Mouse (Mus musculus): ENCODE results near the gene Tnfrsf19. TPM values are rescaled to one million over a fixed set of nuclear protein-coding genes. Genes with fewer than 3 reads are reported as not detected.

Tnfrsf19 gene
- polyA plus RNA-seq, 1 experiment from 2014 or later, result 16.7 TPM

DNA sequence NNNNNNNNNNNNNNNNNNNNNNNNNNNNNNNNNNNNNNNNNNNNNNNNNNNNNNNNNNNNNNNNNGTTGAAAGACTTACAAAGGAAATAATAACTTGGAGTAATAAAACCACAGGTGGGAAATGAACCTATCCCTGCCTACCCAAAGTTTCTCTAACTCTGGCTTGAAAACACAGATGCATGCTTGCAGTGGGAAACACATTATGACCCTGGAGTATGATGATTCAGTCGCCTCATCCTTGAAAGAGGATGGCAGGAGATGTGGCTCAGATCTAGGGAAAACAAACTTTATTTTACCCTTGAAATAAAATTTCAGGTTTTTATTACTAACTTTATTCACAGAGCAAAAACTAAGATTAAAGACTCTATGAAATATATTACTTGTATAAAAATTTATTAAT is 26.4 kb downstream of the Tnfrsf19 start:
- Histone ChIP-seq H3K27me3 (no peaks in the 10 kb centered on the region), H3K9ac (no peak overlapping the region), H3K27ac (no peak overlapping the region), H3K4me3 (no peak overlapping the region), H3K4me2 (no peak overlapping the region), H3K9me3 (replicated peaks) (no peaks in the 10 kb centered on the region), H3K4me1 (replicated peaks) (peaks cover 7% of the 10 kb centered on the region; the same call in 1 of the 2 replicates), H3K36me3 (no peaks in the 10 kb centered on the region)
- WGBS, result 93% methylated on average over 1 of the region's 1 CpGs
- no peak for ATAC-seq (replicated peaks; ENCODE audit: insufficient number of reproducible peaks, insufficient read depth, low FRiP score, low read depth)

GRCm38 (mm10) chr14:61014544-61014943 is 31.7 kb downstream of the Tnfrsf19 start:
- Histone ChIP-seq H3K27ac (no peak overlapping the region), H3K9me3 (replicated peaks) (no peaks in the 10 kb centered on the region), H3K4me2 (no peak overlapping the region), H3K27me3 (no peaks in the 10 kb centered on the region), H3K36me3 (no peaks in the 10 kb centered on the region), H3K9ac (no peak overlapping the region), H3K4me1 (replicated peaks) (peaks cover 20% of the 10 kb centered on the region), H3K4me3 (no peak overlapping the region)
- no peak for ATAC-seq (replicated peaks; ENCODE audit: insufficient number of reproducible peaks, insufficient read depth, low FRiP score, low read depth)
- WGBS, result 93% methylated on average over 15 of the region's 15 CpGs

DNA sequence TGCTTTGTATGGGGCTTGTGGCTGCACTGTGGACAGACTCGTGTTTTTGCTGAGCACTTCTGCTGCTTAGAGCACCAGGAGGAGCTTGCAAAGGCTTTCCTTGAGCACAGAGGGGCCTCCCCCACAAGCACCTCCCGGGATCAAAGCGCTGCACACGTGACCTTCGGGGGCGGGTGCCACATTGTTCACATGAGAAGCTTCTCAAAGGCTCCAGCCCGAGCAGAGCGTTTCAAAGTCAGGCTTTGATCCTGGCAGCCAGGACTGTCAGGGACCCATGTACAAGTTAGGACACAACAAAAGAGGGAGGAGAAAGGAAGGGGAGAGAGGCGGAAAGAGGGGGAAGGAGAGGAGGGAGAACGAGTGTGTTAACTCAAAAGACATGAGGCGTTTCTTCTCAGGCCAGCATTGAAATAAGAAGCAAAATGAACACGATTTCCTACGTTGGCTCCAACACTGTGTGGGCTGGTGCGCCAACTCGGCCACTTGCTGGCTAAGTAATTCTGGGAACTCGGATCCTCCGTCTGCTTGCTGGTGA is 33.8 kb downstream of the Tnfrsf19 start:
- 1% methylated on average over 17 of the region's 17 CpGs for WGBS
- H3K27me3 ChIP-seq, result no peaks in the 10 kb centered on the region
- peak overlapping the region; percentile 67 for H3K4me2 ChIP-seq
- H3K4me3 ChIP-seq, result peak overlapping the region; percentile 40
- ATAC-seq (replicated peaks; ENCODE audit: insufficient number of reproducible peaks, insufficient read depth, low FRiP score, low read depth), result peak; percentile 84
- peak overlapping the region; percentile 78 for H3K27ac ChIP-seq
- peaks cover 16% of the 10 kb centered on the region for H3K4me1 ChIP-seq (replicated peaks)
- H3K9me3 ChIP-seq (replicated peaks), result no peaks in the 10 kb centered on the region
- H3K36me3 ChIP-seq, result no peaks in the 10 kb centered on the region
- peak overlapping the region; percentile 57 for H3K9ac ChIP-seq

DNA sequence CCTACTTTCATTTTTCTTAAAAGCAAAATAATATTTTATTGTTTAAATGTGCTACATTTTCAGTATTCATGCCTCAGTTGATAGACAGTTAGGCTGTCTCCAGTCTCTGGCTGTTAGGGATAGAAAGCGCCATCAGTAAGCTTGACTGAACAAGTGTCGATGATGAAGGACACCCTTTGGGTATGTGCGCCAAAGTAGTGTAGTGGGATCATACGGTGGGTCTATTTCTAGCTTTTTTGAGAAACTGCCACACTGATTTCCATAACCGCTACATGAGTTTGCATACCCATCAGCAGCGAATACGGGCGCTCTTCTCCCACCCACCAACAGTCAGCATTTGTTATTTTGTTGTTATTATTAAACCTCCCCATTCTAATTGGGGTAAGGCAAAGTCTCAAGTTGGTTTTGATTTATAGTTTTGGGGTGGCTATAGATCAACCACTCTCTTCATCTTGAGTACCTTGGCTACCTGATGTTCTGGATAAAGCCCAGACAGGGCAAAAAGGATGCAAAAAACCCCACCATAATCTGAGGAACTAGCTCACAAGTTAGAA is 34.6 kb downstream of the Tnfrsf19 start:
- Histone ChIP-seq H3K27me3 (no peaks in the 10 kb centered on the region), H3K4me2 (no peak overlapping the region), H3K36me3 (no peaks in the 10 kb centered on the region), H3K9me3 (replicated peaks) (no peaks in the 10 kb centered on the region), H3K27ac (no peak overlapping the region), H3K4me3 (no peak overlapping the region), H3K4me1 (replicated peaks) (peaks cover 16% of the 10 kb centered on the region), H3K9ac (no peak overlapping the region)
- WGBS, result 92% methylated on average over 8 of the region's 8 CpGs
- ATAC-seq (replicated peaks; ENCODE audit: insufficient number of reproducible peaks, insufficient read depth, low FRiP score, low read depth), result no peak

- Histone ChIP-seq H3K4me2 (no peak overlapping the region), H3K9ac (no peak overlapping the region), H3K27ac (no peak overlapping the region), H3K9me3 (replicated peaks) (no peaks in the 10 kb centered on the region), H3K4me1 (replicated peaks) (no peaks in the 10 kb centered on the region), H3K27me3 (no peaks in the 10 kb centered on the region), H3K36me3 (no peaks in the 10 kb centered on the region), H3K4me3 (no peak overlapping the region)
- ATAC-seq (replicated peaks; ENCODE audit: insufficient number of reproducible peaks, insufficient read depth, low FRiP score, low read depth), result no peak
- WGBS, result 62% methylated on average over 17 of the region's 17 CpGs
These were observed 41.0 kb downstream of the Tnfrsf19 start for GRCm38 (mm10) chr14:61005127-61005837.

DNA sequence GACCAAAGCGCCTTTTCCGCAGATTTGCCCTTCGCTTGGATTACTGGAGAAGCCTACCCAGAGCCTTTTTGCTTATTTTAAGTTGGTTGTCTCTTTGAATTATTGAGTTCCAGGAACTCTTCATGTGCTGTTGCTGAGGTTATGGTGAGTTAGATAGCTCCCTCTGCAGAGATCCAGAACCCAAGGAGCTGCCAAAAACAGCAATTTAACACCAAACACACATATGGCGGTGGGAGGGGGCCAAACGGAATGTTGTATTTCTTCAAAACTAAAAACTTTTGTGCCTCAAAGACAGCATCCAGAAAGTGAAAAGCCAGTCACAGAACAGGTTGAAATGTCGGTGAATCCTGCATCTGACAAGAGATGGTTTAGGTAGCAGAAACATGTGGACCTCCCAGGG is 42.6 kb downstream of the Tnfrsf19 start:
- WGBS, result 91% methylated on average over 6 of the region's 6 CpGs

GRCm38 (mm10) chr14:61000072-61000471 is 46.2 kb downstream of the Tnfrsf19 start:
- H3K27ac ChIP-seq, result no peak overlapping the region
- no peak overlapping the region for H3K9ac ChIP-seq
- no peaks in the 10 kb centered on the region for H3K9me3 ChIP-seq (replicated peaks)
- no peak for ATAC-seq (replicated peaks; ENCODE audit: insufficient number of reproducible peaks, insufficient read depth, low FRiP score, low read depth)
- H3K4me3 ChIP-seq, result no peak overlapping the region
- no peaks in the 10 kb centered on the region for H3K36me3 ChIP-seq
- H3K4me2 ChIP-seq, result no peak overlapping the region
- 76% methylated on average over 5 of the region's 5 CpGs for WGBS
- H3K4me1 ChIP-seq (replicated peaks), result no peaks in the 10 kb centered on the region
- no peaks in the 10 kb centered on the region for H3K27me3 ChIP-seq

More for the DNA sequence above, 42.6 kb downstream of the Tnfrsf19 start:
- Histone ChIP-seq H3K9ac (no peak overlapping the region), H3K36me3 (no peaks in the 10 kb centered on the region), H3K4me1 (replicated peaks) (no peaks in the 10 kb centered on the region), H3K27ac (no peak overlapping the region), H3K4me3 (no peak overlapping the region), H3K9me3 (replicated peaks) (no peaks in the 10 kb centered on the region), H3K27me3 (no peaks in the 10 kb centered on the region), H3K4me2 (no peak overlapping the region)
- ATAC-seq (replicated peaks; ENCODE audit: insufficient number of reproducible peaks, insufficient read depth, low FRiP score, low read depth), result no peak

GRCm38 (mm10) chr14:60996556-60996955 is 49.7 kb downstream of the Tnfrsf19 start:
- Histone ChIP-seq H3K36me3 (no peaks in the 10 kb centered on the region), H3K27me3 (no peaks in the 10 kb centered on the region), H3K9me3 (replicated peaks) (no peaks in the 10 kb centered on the region), H3K9ac (no peak overlapping the region), H3K4me2 (no peak overlapping the region), H3K4me1 (replicated peaks) (peaks cover 15% of the 10 kb centered on the region), H3K4me3 (no peak overlapping the region), H3K27ac (no peak overlapping the region)
- WGBS, result 83% methylated on average over 6 of the region's 6 CpGs
- ATAC-seq (replicated peaks; ENCODE audit: insufficient number of reproducible peaks, insufficient read depth, low FRiP score, low read depth), result no peak

DNA sequence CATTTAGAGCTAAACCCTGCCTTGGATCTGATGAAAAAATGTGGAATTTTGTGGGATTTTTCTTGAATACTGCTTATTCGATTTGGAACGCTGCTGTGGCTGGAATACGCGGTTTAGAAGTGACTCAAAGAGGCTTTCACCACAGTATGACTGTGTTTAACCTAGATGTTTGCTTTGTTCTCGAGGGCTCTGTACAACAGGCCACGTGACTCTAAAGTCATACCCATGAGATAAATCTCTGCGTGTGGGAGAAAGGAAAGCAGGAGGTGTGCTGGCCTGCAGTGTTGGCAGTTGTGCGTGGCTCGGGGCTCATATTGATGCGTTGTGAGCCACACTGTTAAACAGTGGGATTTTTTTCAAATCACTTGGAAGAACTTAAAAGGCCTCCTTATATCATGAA is 52.8 kb downstream of the Tnfrsf19 start:
- Histone ChIP-seq H3K27me3 (no peaks in the 10 kb centered on the region), H3K4me2 (no peak overlapping the region), H3K9ac (no peak overlapping the region), H3K4me1 (replicated peaks) (peaks cover 18% of the 10 kb centered on the region), H3K36me3 (no peaks in the 10 kb centered on the region), H3K9me3 (replicated peaks) (no peaks in the 10 kb centered on the region), H3K27ac (peak overlapping the region; percentile 3; the same call in 1 of the 2 replicates), H3K4me3 (no peak overlapping the region)
- WGBS, result 48% methylated on average over 10 of the region's 10 CpGs
- 0 out of 2 replicates have a peak, but pooled peaks have one; percentile 39 for ATAC-seq (replicated peaks; ENCODE audit: insufficient number of reproducible peaks, insufficient read depth, low FRiP score, low read depth)

GRCm38 (mm10) chr14:60993092-60993491 is 53.2 kb downstream of the Tnfrsf19 start:
- Histone ChIP-seq H3K4me1 (replicated peaks) (peaks cover 22% of the 10 kb centered on the region), H3K4me2 (no peak overlapping the region), H3K36me3 (no peaks in the 10 kb centered on the region), H3K27ac (peak overlapping the region; percentile 3; the same call in 1 of the 2 replicates), H3K27me3 (no peaks in the 10 kb centered on the region), H3K4me3 (no peak overlapping the region), H3K9me3 (replicated peaks) (no peaks in the 10 kb centered on the region), H3K9ac (no peak overlapping the region)
- 72% methylated on average over 3 of the region's 3 CpGs for WGBS
- ATAC-seq (replicated peaks; ENCODE audit: insufficient number of reproducible peaks, insufficient read depth, low FRiP score, low read depth), result no peak

DNA sequence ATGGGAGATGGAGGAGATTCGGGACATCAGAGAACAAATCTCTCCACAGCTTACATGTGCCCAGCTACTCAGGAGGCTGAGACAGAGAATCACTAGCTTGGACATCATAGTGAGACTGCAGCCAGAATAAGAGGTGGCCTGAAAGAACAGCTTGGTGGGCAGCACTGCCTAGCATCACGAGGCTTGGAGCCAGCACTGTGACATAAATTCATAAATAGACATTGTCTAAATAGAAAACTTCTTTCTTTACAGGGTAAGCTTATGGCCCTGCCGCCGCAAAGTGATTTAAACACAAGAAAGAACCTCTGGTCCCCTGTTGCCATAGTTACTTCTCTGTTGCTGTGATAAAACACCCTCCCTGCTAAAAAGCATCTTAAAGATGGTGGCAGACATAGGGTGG is 54.1 kb downstream of the Tnfrsf19 start:
- 85% methylated on average over 4 of the region's 4 CpGs for WGBS
- no peak overlapping the region for H3K4me2 ChIP-seq
- peaks cover 30% of the 10 kb centered on the region for H3K4me1 ChIP-seq (replicated peaks)
- no peak overlapping the region for H3K9ac ChIP-seq
- H3K27ac ChIP-seq, result no peak overlapping the region
- no peak overlapping the region for H3K4me3 ChIP-seq
- no peaks in the 10 kb centered on the region for H3K27me3 ChIP-seq
- no peaks in the 10 kb centered on the region for H3K9me3 ChIP-seq (replicated peaks)
- H3K36me3 ChIP-seq, result no peaks in the 10 kb centered on the region
- ATAC-seq (replicated peaks; ENCODE audit: insufficient number of reproducible peaks, insufficient read depth, low FRiP score, low read depth), result no peak

DNA sequence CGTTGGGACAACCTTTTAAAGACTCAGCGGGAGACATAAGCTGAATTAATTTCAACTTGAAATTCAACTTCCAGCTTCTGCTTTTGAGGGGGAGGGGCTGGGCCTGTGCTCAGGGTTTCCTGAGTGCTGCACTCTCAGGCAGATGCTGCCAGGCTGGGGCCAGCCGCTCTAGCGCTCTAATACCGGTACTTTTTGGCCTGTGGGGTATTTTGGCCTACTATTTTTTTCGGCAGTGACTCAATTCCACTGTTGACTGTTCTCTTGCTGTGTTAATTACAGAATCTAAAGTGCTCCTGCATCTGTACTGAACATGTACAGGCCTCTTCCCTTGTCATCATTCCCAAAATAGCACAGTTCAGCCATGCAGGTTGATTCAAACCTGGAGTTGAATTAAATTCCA is 58.1 kb downstream of the Tnfrsf19 start:
- Histone ChIP-seq H3K27me3 (no peaks in the 10 kb centered on the region), H3K36me3 (no peaks in the 10 kb centered on the region), H3K4me2 (no peak overlapping the region), H3K27ac (peak overlapping the region; percentile 63), H3K4me3 (no peak overlapping the region), H3K9ac (no peak overlapping the region), H3K4me1 (replicated peaks) (peaks cover 22% of the 10 kb centered on the region), H3K9me3 (replicated peaks) (no peaks in the 10 kb centered on the region)
- 37% methylated on average over 6 of the region's 6 CpGs for WGBS
- ATAC-seq (replicated peaks; ENCODE audit: insufficient number of reproducible peaks, insufficient read depth, low FRiP score, low read depth), result no peak

Data from heart, embryonic 15.5 days (tissue).